Mouse (Mus musculus): ENCODE results near the gene Tpbgl.

GRCm38 (mm10) chr7:99648623-99649022 lies 21.7 kb upstream of the Tpbgl start:
- TF ChIP-seq CTCF (conservative IDR thresholded peaks at IDR 0.05; ENCODE audit: insufficient read depth, insufficient read length, low read depth, low read length): no peak
- TF ChIP-seq POLR2A (IDR thresholded peaks at IDR 0.05; ENCODE audit: low read depth, low read length): no peak

Measured in kidney, adult 2 months (tissue).